Mouse (Mus musculus) CH12.LX (cell line): ENCODE data around the gene Kcnh2. TPM values are rescaled to one million over a fixed set of nuclear protein-coding genes. Genes with fewer than 3 reads are reported as not detected.
A peak's percentile ranks its signal among the peaks of the same experiment; 100 is the strongest.

Experiments
- DNase-seq: peaks from one replicate; pipeline ENCODE4 v3.0.0-alpha.2; 2013; ENCODE audit errors: extremely low read depth
- H3K27ac ChIP-seq: 2 replicates; pipeline ENCODE4 v1.5.1; 2012; ENCODE audit warnings: low read depth, mild to moderate bottlenecking, control low read depth, moderate library complexity; ENCODE audit not compliant: insufficient read depth
- H3K27me3 ChIP-seq: replicated peaks from 2 replicates; pipeline ENCODE3; 2012; ENCODE audit warnings: inconsistent platforms
- H3K36me3 ChIP-seq, 2 experiments: replicated peaks in 1 of 2; 2 replicates each; pipeline versions ENCODE3 to v1.6.1; 2012; ENCODE audit warnings: inconsistent platforms in 1 of 2, low read length in 1 of 2, mild to moderate bottlenecking in 1 of 2, mixed read lengths in 1 of 2, moderate library complexity in 1 of 2; ENCODE audit not compliant: control insufficient read depth in 1 of 2, insufficient read depth in 1 of 2
- H3K4me1 ChIP-seq, 2 experiments: 2 replicates each; pipeline ENCODE4 v1.6.1; 2012; ENCODE audit warnings: inconsistent platforms in 1 of 2, moderate library complexity in 1 of 2; ENCODE audit not compliant: insufficient read depth in 2 of 2, control insufficient read depth in 1 of 2
- H3K4me2 ChIP-seq: 2 replicates; pipeline ENCODE4 v1.6.1; 2012; ENCODE audit warnings: low read depth, mild to moderate bottlenecking, control low read depth; ENCODE audit not compliant: poor library complexity, insufficient read depth, severe bottlenecking
- H3K4me3 ChIP-seq, 3 experiments: fragments of 150-350 bp in 1 of 3; sonication (generic) in 1 of 3; replicated peaks in 1 of 3; 2 replicates each; pipeline versions ENCODE3 to v1.5.1; 2011 to 2012; ENCODE audit warnings: low read depth in 2 of 3, low read length in 2 of 3, mild to moderate bottlenecking in 2 of 3, moderate library complexity in 2 of 3, control low read depth in 1 of 3, improper control_type of control experiment in 1 of 3, inconsistent platforms in 1 of 3, mixed read lengths in 1 of 3; ENCODE audit not compliant: poor library complexity in 1 of 3
- H3K79me2 ChIP-seq: replicated peaks from 2 replicates; pipeline ENCODE4 v1.6.1; 2012; ENCODE audit warnings: mild to moderate bottlenecking, moderate library complexity; ENCODE audit not compliant: control insufficient read depth, poor library complexity, insufficient read depth, severe bottlenecking; ENCODE audit errors: extremely low read depth
- H3K9ac ChIP-seq: 2 replicates; pipeline ENCODE4 v1.6.1; 2012; ENCODE audit warnings: low read depth, mild to moderate bottlenecking, control low read depth, moderate library complexity; ENCODE audit not compliant: insufficient read depth
- H3K9me3 ChIP-seq: replicated peaks from 2 replicates; pipeline ENCODE3; 2012; ENCODE audit warnings: low read length, inconsistent platforms, mixed read lengths
- CTCF ChIP-seq, 2 experiments: IDR thresholded peaks in 1 of 2; conservative IDR thresholded peaks in 1 of 2; 2 replicates each; pipeline ENCODE4 v1.5.1; 2011 to 2012; ENCODE audit warnings: low read depth in 2 of 2, low read length in 2 of 2, improper control_type of control experiment in 1 of 2, inconsistent platforms in 1 of 2, mild to moderate bottlenecking in 1 of 2, moderate library complexity in 1 of 2
- HCFC1 ChIP-seq: IDR thresholded peaks from 2 replicates; pipeline ENCODE4 v1.6.1; 2012; ENCODE audit warnings: low read depth, mild to moderate bottlenecking, inconsistent platforms, low read length, improper control_type of control experiment
- JUN ChIP-seq: IDR thresholded peaks from 2 replicates; pipeline ENCODE4 v1.6.1; 2011; ENCODE audit warnings: low read depth, mild to moderate bottlenecking, low read length, improper control_type of control experiment, moderate library complexity; ENCODE audit not compliant: insufficient read depth
- MAX ChIP-seq: IDR thresholded peaks from 2 replicates; pipeline ENCODE4 v1.6.1; 2011; ENCODE audit warnings: low read length, improper control_type of control experiment
- MYC ChIP-seq: IDR thresholded peaks from 2 replicates; pipeline ENCODE4 v1.6.1; 2011; ENCODE audit warnings: low read depth, mild to moderate bottlenecking, improper control_type of control experiment, low read length
- POLR2A ChIP-seq: IDR thresholded peaks from 2 replicates; pipeline ENCODE4 v1.6.1; 2011; ENCODE audit warnings: low read depth, mild to moderate bottlenecking, improper control_type of control experiment, low read length
- RAD21 ChIP-seq: IDR thresholded peaks from 2 replicates; pipeline ENCODE4 v1.6.1; 2011; ENCODE audit warnings: low read depth, mild to moderate bottlenecking, low read length, improper control_type of control experiment, moderate library complexity
- SMC3 ChIP-seq: IDR thresholded peaks from 2 replicates; pipeline ENCODE4 v1.6.1; 2011; ENCODE audit warnings: low read depth, low read length, improper control_type of control experiment
- TCF12 ChIP-seq: IDR thresholded peaks from 2 replicates; pipeline ENCODE4 v1.6.1; 2014; ENCODE audit warnings: low read depth, mild to moderate bottlenecking, inconsistent platforms, low read length, improper control_type of control experiment
- UBTF ChIP-seq: IDR thresholded peaks from 2 replicates; pipeline ENCODE4 v1.6.1; 2012; ENCODE audit warnings: low read depth, mild to moderate bottlenecking, inconsistent platforms, low read length, improper control_type of control experiment, moderate library complexity
- ZC3H11A ChIP-seq: IDR thresholded peaks from 2 replicates; pipeline ENCODE4 v1.6.1; 2012; ENCODE audit warnings: low read depth, mild to moderate bottlenecking, inconsistent platforms, low read length, improper control_type of control experiment
- ZKSCAN1 ChIP-seq: IDR thresholded peaks from 2 replicates; pipeline ENCODE4 v1.6.1; 2012; ENCODE audit warnings: low read depth, inconsistent platforms, low read length, improper control_type of control experiment, borderline replicate concordance
- ZNF384 ChIP-seq: IDR thresholded peaks from 2 replicates; pipeline ENCODE4 v1.6.1; 2012; ENCODE audit warnings: low read depth, low read length, improper control_type of control experiment, inconsistent platforms
- dilution Hi-C: fragments of 300-500 bp; cut with MboI; formaldehyde crosslinking; loops from 2 replicates; pipeline ENCODE4 v1.14.3; 2020; ENCODE audit warnings: low sequenced_read_pairs; ENCODE audit not compliant: extremely low pct_unique_long_range_greater_than_20kb, extremely low pct_ligation_motif_present
- in situ Hi-C: fragments of 300-500 bp; cut with MboI; formaldehyde crosslinking; loops from 3 replicates; pipeline ENCODE4 v1.14.3; 2019; ENCODE audit warnings: low sequenced_read_pairs, low pct_ligation_motif_present, low pct_unique_long_range_greater_than_20kb, mixed read lengths
- polyA plus RNA-seq: library from polyadenylated mRNA; unstranded; fragments of >175 nt; gene quantifications from 2 replicates; pipeline ENCODE4 v1.2.1, GENCODE M21; 2012; ENCODE audit warnings: low read depth; ENCODE audit not compliant: insufficient read length
- total RNA-seq, 2 experiments: library from RNA; depleted of rRNA; stranded (reverse); fragments of 300-350 nt in 1 of 2; fragments of >200 nt in 1 of 2; gene quantifications; 2 replicates each; pipeline ENCODE4 v1.2.3; 2012 to 2014

Kcnh2 gene
- total and polyA plus RNA-seq, 3 experiments, result 0.30 to 2.8 (median 0.59) TPM

DNA sequence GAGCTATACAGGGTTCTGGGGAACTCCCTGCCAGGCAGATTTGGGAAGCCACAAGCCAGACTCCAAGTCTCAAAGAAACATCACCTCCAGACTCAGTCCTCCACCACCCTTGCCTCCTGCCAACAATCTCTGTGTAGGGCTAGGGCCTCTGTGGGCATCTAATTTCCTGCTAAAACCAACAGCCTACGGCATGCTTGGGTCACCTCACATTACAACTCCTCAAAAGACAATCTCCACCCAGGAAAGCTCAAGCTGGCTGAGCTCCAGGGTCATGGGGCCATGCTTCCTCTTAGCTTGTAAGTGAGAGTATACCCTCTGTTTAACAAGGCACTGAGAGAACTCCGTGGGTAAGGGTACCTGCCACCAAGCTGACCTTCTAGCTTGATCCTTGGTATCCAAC, 13.6 kb downstream of the Kcnh2 start:
- no peak overlapping the region for H3K4me3 ChIP-seq
- no peak for DNase-seq
- 0 out of 4 replicates have a peak, but pooled peaks cover 0 to 4% of the 10 kb centered on the region in 2 experiments for H3K4me1 ChIP-seq
- H3K36me3 ChIP-seq, result no peaks in the 10 kb centered on the region
- H3K79me2 ChIP-seq, result no peaks in the 10 kb centered on the region
- TF ChIP-seq ZKSCAN1 (no peak), MYC (no peak), TCF12 (no peak), HCFC1 (no peak)
- H3K9me3 ChIP-seq, result no peaks in the 10 kb centered on the region
- H3K27ac ChIP-seq, result no peak overlapping the region
- no peak overlapping the region for H3K4me2 ChIP-seq
- peaks cover 88% of the 10 kb centered on the region for H3K27me3 ChIP-seq
- dilution Hi-C loops (no loop called here), in situ Hi-C loops (no loop called here)
- H3K9ac ChIP-seq, result no peak overlapping the region

DNA sequence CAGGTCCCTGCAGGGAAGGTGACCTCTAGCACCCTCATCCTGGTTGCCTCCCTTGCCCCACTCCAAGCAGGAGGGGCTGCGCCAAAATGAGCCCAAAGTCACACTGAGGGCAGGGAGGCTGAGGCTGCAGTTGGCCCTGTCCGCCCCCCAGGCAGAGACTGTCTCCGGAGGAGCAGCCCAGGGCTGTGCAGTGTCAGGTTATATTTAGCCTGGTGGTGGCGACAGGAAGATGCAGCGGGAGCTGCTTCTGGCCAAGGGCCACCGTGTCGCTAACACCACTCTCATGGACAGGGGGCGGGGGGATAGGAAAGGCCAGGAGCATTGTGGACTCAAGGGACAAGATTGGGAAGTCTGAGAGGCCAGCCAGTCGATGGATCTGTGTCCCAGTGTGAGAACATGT, 14.0 kb downstream of the Kcnh2 start:
- H3K27me3 ChIP-seq, result peaks cover 88% of the 10 kb centered on the region
- dilution Hi-C loops, result no loop called here
- no peaks in the 10 kb centered on the region for H3K9me3 ChIP-seq
- H3K9ac ChIP-seq, result no peak overlapping the region
- no peak for TF ChIP-seq UBTF
- TF ChIP-seq POLR2A, result no peak
- no peak for TF ChIP-seq ZNF384
- no peak for TF ChIP-seq MAX
- no peak for TF ChIP-seq JUN
- no peaks in the 10 kb centered on the region for H3K36me3 ChIP-seq
- DNase-seq, result no peak
- 0 out of 4 replicates have a peak, but pooled peaks cover 0 to 4% of the 10 kb centered on the region in 2 experiments for H3K4me1 ChIP-seq
- no peaks in the 10 kb centered on the region for H3K79me2 ChIP-seq
- in situ Hi-C loops, result no loop called here
- H3K4me3 ChIP-seq, result no peak overlapping the region
- H3K27ac ChIP-seq, result no peak overlapping the region
- H3K4me2 ChIP-seq, result no peak overlapping the region

DNA sequence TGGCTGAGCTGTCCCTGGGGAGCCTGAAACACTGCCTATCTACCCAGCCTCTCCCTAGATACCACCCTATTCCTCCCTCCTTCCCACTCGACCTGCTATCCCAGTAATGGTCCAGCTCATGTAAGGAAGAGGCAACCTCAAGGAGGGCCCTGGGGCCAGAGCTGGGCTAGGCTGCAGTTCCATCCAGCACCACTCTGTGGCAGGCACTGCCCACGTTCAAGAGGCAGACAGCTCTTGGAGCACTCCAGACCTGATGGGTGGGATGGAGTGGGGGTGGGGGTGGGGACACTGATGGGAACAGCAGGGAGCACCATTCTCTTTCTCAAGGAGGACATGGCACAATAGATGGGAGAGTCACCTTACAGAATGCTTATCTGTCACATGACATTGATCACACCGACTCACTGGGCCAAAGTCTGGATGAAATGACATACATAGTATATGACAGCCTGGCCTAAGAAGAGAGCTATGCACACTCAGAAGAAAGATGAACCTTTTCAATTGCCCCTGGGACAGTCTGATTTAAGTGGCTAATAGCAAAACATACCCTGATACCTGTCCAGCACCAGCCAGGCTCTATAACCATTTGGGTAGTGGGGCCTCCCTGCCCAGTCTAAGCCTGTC, 15.4 kb downstream of the Kcnh2 start:
- H3K4me2 ChIP-seq, result no peak overlapping the region
- TF ChIP-seq CTCF (conservative IDR thresholded peaks at IDR 0.05 in 1 of 2, IDR thresholded peaks at IDR 0.05 in 1 of 2; ENCODE audit: low read depth in 2 of 2, low read length in 2 of 2) (peak; percentile 31 to 83; a peak in 3 of 4 replicates), ZKSCAN1 (no peak), RAD21 (peak; percentile 76), ZC3H11A (peak; percentile 27; the same call in 1 of the 2 replicates), SMC3 (peak; percentile 73)
- TF ChIP-seq, all 38 proteins: peak for 4
- Histone ChIP-seq H3K9me3 (no peaks in the 10 kb centered on the region), H3K27ac (no peak overlapping the region), H3K36me3 (no peaks in the 10 kb centered on the region), H3K27me3 (peaks cover 87% of the 10 kb centered on the region), H3K79me2 (no peaks in the 10 kb centered on the region), H3K4me1 (0 out of 4 replicates have a peak, but pooled peaks cover 0 to 4% of the 10 kb centered on the region in 2 experiments), H3K4me3 (no peak overlapping the region), H3K9ac (no peak overlapping the region)
- dilution Hi-C loops (no loop called here), in situ Hi-C loops (no loop called here)
- peak; percentile 18 for DNase-seq
